ENCODE assay signal across 8 mouse cellular contexts in genomic region chr2:10375024-10375372, GRCm38 (mm10). TPM values are rescaled to one million over a fixed set of nuclear protein-coding genes. Genes with fewer than 3 reads are reported as not detected.
A peak's percentile ranks its signal among the peaks of the same experiment; 100 is the strongest.
DNase-seq lines count a peak whose midpoint lies in the region; ATAC-seq and TF ChIP-seq lines count a peak whose summit lies in the region.

No protein-coding gene starts in this region.

- no peak for TF ChIP-seq EP300 in liver, embryonic 14.5 days (IDR thresholded peaks at IDR 0.05; ENCODE audit: low read depth)

- H3K36me3 ChIP-seq in embryonic facial prominence, embryonic 11.5 days (replicated peaks; ENCODE audit: control insufficient read depth, insufficient read depth, low read depth, low read length), result no peaks in the 10 kb centered on the region
- no peaks in the 10 kb centered on the region for H3K36me3 ChIP-seq in hindbrain, embryonic 14.5 days (replicated peaks; ENCODE audit: control insufficient read depth, insufficient read depth)
- no peaks in the 10 kb centered on the region for H3K36me3 ChIP-seq in liver, embryonic 14.5 days (replicated peaks; ENCODE audit: control insufficient read depth, insufficient read depth, low read depth)

- H3K9ac ChIP-seq in embryonic facial prominence, embryonic 11.5 days (replicated peaks; ENCODE audit: low read length), result peak overlapping the region; percentile 41
- peak overlapping the region; percentile 69 for H3K9ac ChIP-seq in hindbrain, embryonic 14.5 days
- no peak overlapping the region for H3K9ac ChIP-seq in liver, embryonic 14.5 days (replicated peaks)

- DNase-seq in embryo, embryonic 11 days, result peak; percentile 62
- no peak for DNase-seq in embryo, embryonic 10.5 days (ENCODE audit: low spot score)
- peak; percentile 13 for DNase-seq in CD4-positive helper T cell, adult 2 months (ENCODE audit: low read depth, low spot score)
- peak; percentile 44 for DNase-seq in embryonic facial prominence, embryonic 11.5 days (ENCODE audit: low spot score)
- DNase-seq in hindbrain, embryonic 14.5 days (ENCODE audit: low spot score), result peak; percentile 56
- no peak for DNase-seq in liver, embryonic 14.5 days (ENCODE audit: low read depth in 3 of 3, low spot score in 3 of 3)
- peak; percentile 61 for DNase-seq in right cerebral cortex, postnatal 4 days
- DNase-seq in MN1 (ENCODE audit: low spot score), result no peak

- peak overlapping the region; percentile 56 for H3K4me3 ChIP-seq in embryonic facial prominence, embryonic 11.5 days (ENCODE audit: low read depth, low read length)
- H3K4me3 ChIP-seq in hindbrain, embryonic 14.5 days (replicated peaks; ENCODE audit: low read length), result peak overlapping the region; percentile 48
- peak overlapping the region; percentile 48 to 52 for H3K4me3 ChIP-seq in liver, embryonic 14.5 days (ENCODE audit: insufficient read depth in 1 of 2, low read depth in 2 of 2, low read length in 2 of 2)

- H3K9me3 ChIP-seq in embryonic facial prominence, embryonic 11.5 days (replicated peaks; ENCODE audit: control insufficient read depth, low read length), result no peaks in the 10 kb centered on the region
- H3K9me3 ChIP-seq in hindbrain, embryonic 14.5 days (ENCODE audit: control insufficient read depth, low read length), result no peaks in the 10 kb centered on the region
- no peaks in the 10 kb centered on the region for H3K9me3 ChIP-seq in liver, embryonic 14.5 days (ENCODE audit: control insufficient read depth, low read length)

- ATAC-seq in embryonic facial prominence, embryonic 11.5 days (replicated peaks; ENCODE audit: insufficient number of reproducible peaks, low FRiP score, low TSS enrichment, low read depth), result 0 out of 2 replicates have a peak, but pooled peaks have one; percentile 2
- peak; percentile 31 for ATAC-seq in hindbrain, embryonic 14.5 days (ENCODE audit: low FRiP score)
- ATAC-seq in liver, embryonic 14.5 days (ENCODE audit: insufficient read depth), result no peak

- no peaks in the 10 kb centered on the region for H3K4me1 ChIP-seq in embryonic facial prominence, embryonic 11.5 days (ENCODE audit: control insufficient read depth, insufficient read depth, low read length)
- H3K4me1 ChIP-seq in hindbrain, embryonic 14.5 days (replicated peaks; ENCODE audit: control insufficient read depth, insufficient read depth, low read length), result 0 out of 2 replicates have a peak, but pooled peaks cover 9% of the 10 kb centered on the region
- peaks cover 0 to 7% of the 10 kb centered on the region in 2 experiments; a peak in 2 of 4 replicates for H3K4me1 ChIP-seq in liver, embryonic 14.5 days (replicated peaks; ENCODE audit: control insufficient read depth in 2 of 2, insufficient read depth in 2 of 2, low read length in 1 of 2)

- H3K27ac ChIP-seq in embryonic facial prominence, embryonic 11.5 days (replicated peaks; ENCODE audit: low read depth, low read length), result no peak overlapping the region
- peak overlapping the region; percentile 1; the same call in 1 of the 2 replicates for H3K27ac ChIP-seq in hindbrain, embryonic 14.5 days
- no peak overlapping the region for H3K27ac ChIP-seq in liver, embryonic 14.5 days

- peak overlapping the region; percentile 93 for H3K4me2 ChIP-seq in embryonic facial prominence, embryonic 11.5 days (ENCODE audit: low read depth, low read length)
- H3K4me2 ChIP-seq in hindbrain, embryonic 14.5 days (replicated peaks), result peak overlapping the region; percentile 90
- peak overlapping the region; percentile 72 for H3K4me2 ChIP-seq in liver, embryonic 14.5 days (ENCODE audit: low read depth)

- WGBS in embryonic facial prominence, embryonic 11.5 days, result under 1% methylated on average over 22 of the region's 22 CpGs
- WGBS in hindbrain, embryonic 14.5 days, result 0% methylated on average over 22 of the region's 22 CpGs
- under 1% methylated on average over 22 of the region's 22 CpGs for WGBS in liver, embryonic 14.5 days (ENCODE audit: insufficient replicate concordance)

- TF ChIP-seq CTCF in liver, embryonic 14.5 days (IDR thresholded peaks at IDR 0.05; ENCODE audit: low read depth), result no peak

- H3K27me3 ChIP-seq in embryonic facial prominence, embryonic 11.5 days (ENCODE audit: control insufficient read depth, insufficient read depth, low read length), result peaks cover 43% of the 10 kb centered on the region
- H3K27me3 ChIP-seq in hindbrain, embryonic 14.5 days (ENCODE audit: control insufficient read depth, insufficient read depth, low read length), result peaks cover 31% of the 10 kb centered on the region
- peaks cover 63% of the 10 kb centered on the region for H3K27me3 ChIP-seq in liver, embryonic 14.5 days (ENCODE audit: control insufficient read depth, insufficient read depth, low read length)

RNA-seq across cellular contexts. Expression of gene Sfmbt2, which starts 4.7 kb away (rescaled TPM):
- polyA plus RNA-seq in embryonic facial prominence, embryonic 11.5 days (2014; fragmentation: Nextera tagmentation; extraction: Ambion mirVana), result 1.0 and 1.8 TPM in 2 replicates
- polyA plus RNA-seq in hindbrain, embryonic 14.5 days (2014; fragmentation: Nextera tagmentation; extraction: Ambion mirVana), result 6.3 and 7.7 TPM in 2 replicates
- 0.10 and 0.17 TPM in 2 replicates for polyA plus RNA-seq in liver, embryonic 14.5 days (2012; rRNA removed)
- polyA plus RNA-seq in liver, embryonic 14.5 days (2014; fragmentation: Nextera tagmentation; extraction: Ambion mirVana), result 0.37 and 0.43 TPM in 2 replicates

Comparison
In these comparisons a context has a peak if more than half of its experiments do, and no peak if none do; other contexts are left out.
1. DNase-seq: peak in embryo, embryonic 11 days (single experiment), CD4-positive helper T cell, adult 2 months (single experiment), embryonic facial prominence, embryonic 11.5 days (single experiment), hindbrain, embryonic 14.5 days (single experiment) and right cerebral cortex, postnatal 4 days (single experiment); none in embryo, embryonic 10.5 days (single experiment), liver, embryonic 14.5 days (0 of 3) and MN1 (single experiment).
2. Peak in every context shown above with its lines, with median percentiles within 50 percentile points of each other: H3K4me2 ChIP-seq and H3K4me3 ChIP-seq.